Mouse (Mus musculus) hindbrain, embryonic 16.5 days (tissue): ENCODE measurements at regions not wholly inside any gene's neighbourhood (a gene's known extent, or its start where the extent isn't known, plus 50 kb on each side); places are given as distances from the start of the nearest gene placed in this dataset.

Experiments
- ATAC-seq: fragments of 200-750 bp; cut with Nextera tagmentation; 2 replicates; pipeline ENCODE4 v1.8.0; 2017; ENCODE audit warnings: moderate TSS enrichment, moderate library complexity
- H3K27ac ChIP-seq: fragments of 300-500 bp; sonication (generic); 2 replicates; pipeline ENCODE4 v1.5.1; 2014; ENCODE audit warnings: low read depth, mild to moderate bottlenecking, control low read depth, low read length, moderate library complexity
- H3K27me3 ChIP-seq: fragments of 300-500 bp; sonication (generic); replicated peaks from 2 replicates; pipeline ENCODE4 v1.6.1; 2014; ENCODE audit warnings: low read length; ENCODE audit not compliant: control insufficient read depth, insufficient read depth
- H3K36me3 ChIP-seq: fragments of 300-500 bp; sonication (generic); 2 replicates; pipeline ENCODE4 v1.6.1; 2014; ENCODE audit warnings: mild to moderate bottlenecking, low read length, moderate library complexity, mixed read lengths; ENCODE audit not compliant: control insufficient read depth, insufficient read depth
- H3K4me1 ChIP-seq: fragments of 300-500 bp; sonication (generic); 2 replicates; pipeline ENCODE4 v1.6.1; 2014; ENCODE audit warnings: low read depth, low read length; ENCODE audit not compliant: control insufficient read depth, insufficient read depth
- H3K4me2 ChIP-seq: fragments of 300-500 bp; sonication (generic); 2 replicates; pipeline ENCODE4 v1.6.1; 2014; ENCODE audit warnings: mild to moderate bottlenecking, low read length, control low read depth, moderate library complexity
- H3K4me3 ChIP-seq: fragments of 300-500 bp; sonication (generic); 2 replicates; pipeline ENCODE4 v1.5.1; 2014; ENCODE audit warnings: mild to moderate bottlenecking, low read length, control low read depth, moderate library complexity
- H3K9ac ChIP-seq: fragments of 300-500 bp; sonication (generic); 2 replicates; pipeline ENCODE4 v1.6.1; 2014; ENCODE audit warnings: low read depth, mild to moderate bottlenecking, control low read depth, low read length, moderate library complexity
- H3K9me3 ChIP-seq: fragments of 300-500 bp; sonication (generic); 2 replicates; pipeline ENCODE4 v1.6.1; 2014; ENCODE audit warnings: mild to moderate bottlenecking, low read length, moderate library complexity; ENCODE audit not compliant: control insufficient read depth
- WGBS: fragments of 180-500 bp; shearing (Covaris S2); extraction: QIAGEN DNeasy Blood & Tissue Kit; methylation state at CpG from one replicate; pipeline ENCODE4 v1.1.7; 2014; 5-methylcytosine and 5-hydroxymethylcytosine counted together

GRCm38 (mm10) chr1:183600466-183600865, 182.5 kb downstream of the Hhipl2 start:
- no peak overlapping the region for H3K4me3 ChIP-seq
- no peaks in the 10 kb centered on the region for H3K36me3 ChIP-seq
- H3K9ac ChIP-seq: no peak overlapping the region

GRCm38 (mm10) chr1:183611966-183612694, 194.1 kb downstream of the Hhipl2 start:
- ATAC-seq: no peak
- Histone ChIP-seq H3K9ac (no peak overlapping the region), H3K4me1 (no peaks in the 10 kb centered on the region), H3K4me3 (no peak overlapping the region), H3K4me2 (no peak overlapping the region), H3K36me3 (no peaks in the 10 kb centered on the region), H3K27me3 (no peaks in the 10 kb centered on the region), H3K27ac (no peak overlapping the region), H3K9me3 (no peaks in the 10 kb centered on the region)
- WGBS: 75% methylated on average over 8 of the region's 8 CpGs

More at GRCm38 (mm10) chr1:183600466-183600865, 182.5 kb downstream of the Hhipl2 start:
- Histone ChIP-seq H3K4me1 (no peaks in the 10 kb centered on the region), H3K4me2 (no peak overlapping the region), H3K9me3 (no peaks in the 10 kb centered on the region), H3K27me3 (no peaks in the 10 kb centered on the region), H3K27ac (no peak overlapping the region)
- ATAC-seq: no peak
- WGBS: 75% methylated on average over 8 of the region's 8 CpGs

GRCm38 (mm10) chr1:183619451-183620059, 201.5 kb downstream of the Hhipl2 start:
- no peak overlapping the region for H3K4me3 ChIP-seq
- 77% methylated on average over 9 of the region's 9 CpGs for WGBS
- no peaks in the 10 kb centered on the region for H3K27me3 ChIP-seq
- no peak overlapping the region for H3K27ac ChIP-seq
- no peak overlapping the region for H3K4me2 ChIP-seq
- ATAC-seq: no peak
- H3K4me1 ChIP-seq: no peaks in the 10 kb centered on the region
- H3K9ac ChIP-seq: no peak overlapping the region
- no peaks in the 10 kb centered on the region for H3K9me3 ChIP-seq
- no peaks in the 10 kb centered on the region for H3K36me3 ChIP-seq

GRCm38 (mm10) chr1:183622341-183622740, 204.3 kb downstream of the Hhipl2 start:
- Histone ChIP-seq H3K27me3 (no peaks in the 10 kb centered on the region), H3K36me3 (no peaks in the 10 kb centered on the region), H3K27ac (no peak overlapping the region), H3K9me3 (no peaks in the 10 kb centered on the region), H3K4me2 (no peak overlapping the region), H3K4me3 (no peak overlapping the region), H3K4me1 (no peaks in the 10 kb centered on the region), H3K9ac (no peak overlapping the region)
- 47% methylated on average over 4 of the region's 4 CpGs for WGBS
- no peak for ATAC-seq

- Histone ChIP-seq H3K36me3 (no peaks in the 10 kb centered on the region), H3K4me2 (no peak overlapping the region), H3K4me1 (no peaks in the 10 kb centered on the region), H3K4me3 (no peak overlapping the region), H3K27me3 (no peaks in the 10 kb centered on the region), H3K27ac (no peak overlapping the region), H3K9ac (no peak overlapping the region), H3K9me3 (no peaks in the 10 kb centered on the region)
- WGBS: 48% methylated on average over 1 of the region's 1 CpGs
- no peak for ATAC-seq
Observed at GRCm38 (mm10) chr1:183624266-183624665, 206.3 kb downstream of the Hhipl2 start.

GRCm38 (mm10) chr1:183633810-183634209, 215.8 kb downstream of the Hhipl2 start:
- ATAC-seq: no peak
- Histone ChIP-seq H3K4me2 (no peak overlapping the region), H3K4me3 (no peak overlapping the region), H3K9ac (no peak overlapping the region), H3K36me3 (no peaks in the 10 kb centered on the region), H3K4me1 (no peaks in the 10 kb centered on the region), H3K27me3 (no peaks in the 10 kb centered on the region), H3K27ac (no peak overlapping the region), H3K9me3 (no peaks in the 10 kb centered on the region)
- WGBS: 83% methylated on average over 6 of the region's 6 CpGs

GRCm38 (mm10) chr1:183634836-183635235, 216.8 kb downstream of the Hhipl2 start:
- H3K4me1 ChIP-seq: no peaks in the 10 kb centered on the region
- H3K27me3 ChIP-seq: no peaks in the 10 kb centered on the region
- no peaks in the 10 kb centered on the region for H3K36me3 ChIP-seq
- H3K27ac ChIP-seq: no peak overlapping the region
- H3K9me3 ChIP-seq: no peaks in the 10 kb centered on the region
- WGBS: 91% methylated on average over 1 of the region's 1 CpGs
- no peak overlapping the region for H3K4me3 ChIP-seq
- no peak overlapping the region for H3K4me2 ChIP-seq
- ATAC-seq: no peak
- H3K9ac ChIP-seq: no peak overlapping the region

- 63% methylated on average over 8 of the region's 8 CpGs for WGBS
- H3K27ac ChIP-seq: no peak overlapping the region
- peaks cover 3% of the 10 kb centered on the region; the same call in 1 of the 2 replicates for H3K4me1 ChIP-seq
- peak; percentile 50; the same call in 1 of the 2 replicates for ATAC-seq
- H3K36me3 ChIP-seq: no peaks in the 10 kb centered on the region
- H3K9ac ChIP-seq: no peak overlapping the region
- no peak overlapping the region for H3K4me2 ChIP-seq
- H3K27me3 ChIP-seq: no peaks in the 10 kb centered on the region
- no peaks in the 10 kb centered on the region for H3K9me3 ChIP-seq
- H3K4me3 ChIP-seq: no peak overlapping the region
Observed at GRCm38 (mm10) chr1:183637214-183637613, 219.2 kb downstream of the Hhipl2 start.

GRCm38 (mm10) chr1:183639332-183639731, 221.3 kb downstream of the Hhipl2 start:
- Histone ChIP-seq H3K9me3 (no peaks in the 10 kb centered on the region), H3K27ac (no peak overlapping the region), H3K4me1 (peaks cover 3% of the 10 kb centered on the region; the same call in 1 of the 2 replicates), H3K4me2 (no peak overlapping the region), H3K4me3 (no peak overlapping the region), H3K27me3 (no peaks in the 10 kb centered on the region), H3K36me3 (no peaks in the 10 kb centered on the region), H3K9ac (no peak overlapping the region)
- WGBS: 27% methylated on average over 7 of the region's 7 CpGs
- ATAC-seq: no peak
